Mouse (Mus musculus): Measurements from ENCODE around the gene Fbxo48. TPM values are rescaled to one million over a fixed set of nuclear protein-coding genes. Genes with fewer than 3 reads are reported as not detected.

The Fbxo48 gene
- polyA plus RNA-seq, 1 experiment from 2014 or later: 0.66 TPM

- no peak overlapping the region for H3K27ac ChIP-seq
- no peak for ATAC-seq (ENCODE audit: low FRiP score)
- H3K9ac ChIP-seq: no peak overlapping the region
- 85% methylated on average over 4 of the region's 4 CpGs for WGBS
- H3K4me3 ChIP-seq: no peak overlapping the region
- no peaks in the 10 kb centered on the region for H3K36me3 ChIP-seq
- H3K4me2 ChIP-seq: no peak overlapping the region
- H3K27me3 ChIP-seq: no peaks in the 10 kb centered on the region
- H3K9me3 ChIP-seq: no peaks in the 10 kb centered on the region
- H3K4me1 ChIP-seq (replicated peaks): peaks cover 15% of the 10 kb centered on the region
These were observed 8.2 kb upstream of the Fbxo48 start for GRCm38 (mm10) chr11:16943016-16943415.

DNA sequence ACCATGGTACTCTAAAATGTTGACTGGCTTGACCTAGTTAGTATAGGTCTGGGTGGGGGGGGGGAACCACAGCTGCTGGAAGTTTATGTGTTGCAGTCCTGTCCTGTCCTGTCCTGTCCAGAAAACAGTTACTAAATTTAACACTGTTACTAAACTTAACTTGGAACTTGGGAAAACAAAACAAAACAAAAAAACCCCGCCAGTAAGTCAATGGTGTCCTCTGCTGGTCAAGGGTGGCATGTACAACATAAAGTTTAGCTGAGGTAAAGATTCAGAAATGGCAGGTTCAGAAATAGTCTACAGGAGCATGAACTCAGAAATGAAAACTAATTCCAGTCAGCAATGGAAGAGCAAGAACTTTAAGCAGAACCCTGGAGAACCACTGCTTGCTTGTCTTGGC lies 2.4 kb upstream of the Fbxo48 start:
- ATAC-seq (ENCODE audit: low FRiP score): no peak
- H3K9ac ChIP-seq: no peak overlapping the region
- H3K27me3 ChIP-seq: no peaks in the 10 kb centered on the region
- no peak overlapping the region for H3K4me3 ChIP-seq
- H3K27ac ChIP-seq: no peak overlapping the region
- 23% methylated on average over 1 of the region's 1 CpGs for WGBS
- H3K36me3 ChIP-seq: no peaks in the 10 kb centered on the region
- no peak overlapping the region for H3K4me2 ChIP-seq
- no peaks in the 10 kb centered on the region for H3K9me3 ChIP-seq
- H3K4me1 ChIP-seq (replicated peaks): peaks cover 11% of the 10 kb centered on the region

DNA sequence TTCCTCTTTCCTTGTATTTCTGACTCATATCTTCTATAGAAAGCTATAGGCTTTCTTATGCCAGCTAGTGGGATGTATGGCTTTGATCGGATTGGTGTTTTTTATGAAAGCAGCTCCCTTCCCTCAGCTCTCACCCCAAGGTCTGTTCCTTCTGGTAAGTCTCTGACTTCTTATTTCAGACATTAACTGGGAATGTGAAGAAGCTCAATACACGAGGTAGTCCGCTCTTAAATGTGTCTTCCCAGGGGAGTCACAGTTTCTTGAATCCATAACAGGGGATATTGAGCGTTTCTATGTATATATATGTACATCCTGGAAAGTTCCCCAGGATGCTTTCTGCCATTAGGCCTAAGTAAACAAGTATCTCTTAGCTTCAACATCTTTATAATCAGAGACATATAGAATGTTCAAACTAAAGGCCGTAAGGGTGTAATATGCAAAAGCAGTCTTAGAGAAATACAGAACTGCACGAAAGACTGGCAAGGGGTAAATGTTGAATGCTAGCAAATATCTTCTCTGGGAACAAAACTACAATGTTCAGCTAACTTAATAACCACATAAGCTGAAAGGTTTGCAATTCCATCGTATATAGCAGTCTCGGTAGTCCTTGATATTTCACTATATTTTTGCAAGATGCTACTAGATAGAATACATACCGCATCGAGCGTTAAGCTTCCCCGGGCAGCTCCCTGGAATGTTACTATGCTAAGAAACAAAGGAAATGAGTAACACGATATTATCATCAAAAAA lies 774 bp upstream of the Fbxo48 start:
- H3K36me3 ChIP-seq: no peaks in the 10 kb centered on the region

GRCm38 (mm10) chr11:16951761-16952010 lies 511 bp downstream of the Fbxo48 start:
- Histone ChIP-seq H3K9ac (peak overlapping the region; percentile 77), H3K36me3 (no peaks in the 10 kb centered on the region), H3K4me3 (peak overlapping the region; percentile 66), H3K4me1 (replicated peaks) (peaks cover 11% of the 10 kb centered on the region), H3K9me3 (no peaks in the 10 kb centered on the region), H3K27me3 (no peaks in the 10 kb centered on the region), H3K4me2 (peak overlapping the region; percentile 91), H3K27ac (no peak overlapping the region)
- no peak for ATAC-seq (ENCODE audit: low FRiP score)
- WGBS: 6% methylated on average over 9 of the region's 9 CpGs

More for the DNA sequence above, 774 bp upstream of the Fbxo48 start:
- H3K4me3 ChIP-seq: peak overlapping the region; percentile 66
- H3K27ac ChIP-seq: no peak overlapping the region
- no peaks in the 10 kb centered on the region for H3K9me3 ChIP-seq
- H3K4me2 ChIP-seq: peak overlapping the region; percentile 91
- no peaks in the 10 kb centered on the region for H3K27me3 ChIP-seq
- peak overlapping the region; percentile 21 for H3K9ac ChIP-seq
- peaks cover 11% of the 10 kb centered on the region for H3K4me1 ChIP-seq (replicated peaks)
- ATAC-seq (ENCODE audit: low FRiP score): no peak
- WGBS: 54% methylated on average over 13 of the region's 13 CpGs

GRCm38 (mm10) chr11:16956115-16956862 lies 5.1 kb downstream of the Fbxo48 start:
- no peak for ATAC-seq (ENCODE audit: low FRiP score)
- no peak overlapping the region for H3K9ac ChIP-seq
- no peak overlapping the region for H3K4me2 ChIP-seq
- no peak overlapping the region for H3K4me3 ChIP-seq
- 93% methylated on average over 6 of the region's 6 CpGs for WGBS
- H3K27ac ChIP-seq: no peak overlapping the region
- no peaks in the 10 kb centered on the region for H3K27me3 ChIP-seq
- H3K36me3 ChIP-seq: no peaks in the 10 kb centered on the region
- H3K9me3 ChIP-seq: no peaks in the 10 kb centered on the region
- peaks cover 6% of the 10 kb centered on the region for H3K4me1 ChIP-seq (replicated peaks)

DNA sequence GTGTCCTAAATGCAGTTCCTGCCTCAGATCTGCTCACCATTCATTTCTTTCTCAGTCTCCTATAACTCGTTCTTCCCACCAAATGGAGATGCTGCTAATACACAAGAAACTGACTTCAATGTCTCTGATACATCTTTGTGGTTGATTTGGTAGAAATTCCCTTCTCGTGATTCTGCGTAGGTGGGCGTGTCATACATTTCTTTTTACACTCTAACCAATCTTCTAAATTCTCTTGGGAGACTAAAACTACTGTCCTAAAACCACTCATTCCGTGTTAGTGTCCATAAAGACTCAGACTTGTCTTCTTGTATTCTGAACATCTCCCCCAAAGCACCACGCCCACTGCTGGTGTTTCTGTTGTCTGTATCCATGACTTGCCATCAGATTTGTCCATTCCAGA lies 5.9 kb downstream of the Fbxo48 start:
- WGBS: 89% methylated on average over 6 of the region's 6 CpGs

GRCm38 (mm10) chr11:16958520-16958919 lies 7.3 kb downstream of the Fbxo48 start:
- Histone ChIP-seq H3K27me3 (no peaks in the 10 kb centered on the region), H3K36me3 (no peaks in the 10 kb centered on the region), H3K9ac (no peak overlapping the region), H3K9me3 (no peaks in the 10 kb centered on the region), H3K4me2 (no peak overlapping the region), H3K4me1 (replicated peaks) (no peaks in the 10 kb centered on the region), H3K4me3 (no peak overlapping the region), H3K27ac (no peak overlapping the region)
- ATAC-seq (ENCODE audit: low FRiP score): no peak
- 90% methylated on average over 1 of the region's 1 CpGs for WGBS

More for the DNA sequence above, 5.9 kb downstream of the Fbxo48 start:
- Histone ChIP-seq H3K27ac (no peak overlapping the region), H3K4me3 (no peak overlapping the region), H3K36me3 (no peaks in the 10 kb centered on the region), H3K27me3 (no peaks in the 10 kb centered on the region), H3K9ac (no peak overlapping the region), H3K4me2 (no peak overlapping the region), H3K9me3 (no peaks in the 10 kb centered on the region), H3K4me1 (replicated peaks) (0 out of 2 replicates have a peak, but pooled peaks cover under 1% of the 10 kb centered on the region)
- no peak for ATAC-seq (ENCODE audit: low FRiP score)

GRCm38 (mm10) chr11:16967806-16968205 lies 16.6 kb downstream of the Fbxo48 start:
- H3K9ac ChIP-seq: no peak overlapping the region
- no peaks in the 10 kb centered on the region for H3K4me1 ChIP-seq (replicated peaks)
- ATAC-seq (ENCODE audit: low FRiP score): no peak
- no peaks in the 10 kb centered on the region for H3K36me3 ChIP-seq
- 57% methylated on average over 2 of the region's 2 CpGs for WGBS
- no peak overlapping the region for H3K4me2 ChIP-seq
- H3K4me3 ChIP-seq: no peak overlapping the region
- H3K27ac ChIP-seq: no peak overlapping the region
- H3K9me3 ChIP-seq: no peaks in the 10 kb centered on the region
- H3K27me3 ChIP-seq: no peaks in the 10 kb centered on the region

GRCm38 (mm10) chr11:16969650-16970049 lies 18.5 kb downstream of the Fbxo48 start:
- Histone ChIP-seq H3K4me2 (no peak overlapping the region), H3K9ac (no peak overlapping the region), H3K36me3 (no peaks in the 10 kb centered on the region), H3K9me3 (no peaks in the 10 kb centered on the region), H3K27me3 (no peaks in the 10 kb centered on the region), H3K4me3 (no peak overlapping the region), H3K27ac (no peak overlapping the region), H3K4me1 (replicated peaks) (no peaks in the 10 kb centered on the region)
- 84% methylated on average over 2 of the region's 2 CpGs for WGBS
- ATAC-seq (ENCODE audit: low FRiP score): no peak

DNA sequence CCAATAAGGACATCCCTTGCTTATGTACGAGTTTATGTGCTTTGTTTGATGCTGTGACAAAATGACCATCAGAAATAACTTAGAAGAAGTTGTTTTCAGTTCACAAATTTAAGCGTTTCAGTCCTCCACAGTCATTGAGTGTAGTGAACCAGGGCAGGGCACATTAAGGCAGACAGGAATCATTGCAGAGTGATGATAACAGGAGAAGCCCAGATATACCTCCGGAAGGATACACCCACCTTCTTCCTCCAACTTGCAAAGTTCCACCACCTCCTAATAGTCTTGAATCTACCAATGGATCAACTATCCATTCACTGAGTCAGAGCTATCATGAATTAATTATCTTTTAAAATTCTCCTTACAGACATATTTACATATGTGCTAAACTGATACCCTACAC lies 20.9 kb downstream of the Fbxo48 start:
- 92% methylated on average over 3 of the region's 3 CpGs for WGBS
- no peaks in the 10 kb centered on the region for H3K4me1 ChIP-seq (replicated peaks)
- no peak overlapping the region for H3K4me2 ChIP-seq
- H3K27ac ChIP-seq: no peak overlapping the region
- no peaks in the 10 kb centered on the region for H3K27me3 ChIP-seq
- ATAC-seq (ENCODE audit: low FRiP score): no peak
- no peaks in the 10 kb centered on the region for H3K9me3 ChIP-seq
- no peak overlapping the region for H3K9ac ChIP-seq
- H3K4me3 ChIP-seq: no peak overlapping the region
- H3K36me3 ChIP-seq: no peaks in the 10 kb centered on the region

- no peak for ATAC-seq (ENCODE audit: low FRiP score)
- Histone ChIP-seq H3K4me2 (no peak overlapping the region), H3K4me3 (no peak overlapping the region), H3K9me3 (no peaks in the 10 kb centered on the region), H3K36me3 (no peaks in the 10 kb centered on the region), H3K9ac (no peak overlapping the region), H3K27ac (no peak overlapping the region), H3K4me1 (replicated peaks) (no peaks in the 10 kb centered on the region), H3K27me3 (no peaks in the 10 kb centered on the region)
- 83% methylated on average over 1 of the region's 1 CpGs for WGBS
These were observed 21.9 kb downstream of the Fbxo48 start for GRCm38 (mm10) chr11:16973086-16973485.

- 84% methylated on average over 4 of the region's 4 CpGs for WGBS
- Histone ChIP-seq H3K4me1 (replicated peaks) (no peaks in the 10 kb centered on the region), H3K36me3 (peaks cover 7% of the 10 kb centered on the region; the same call in 1 of the 2 replicates), H3K27me3 (no peaks in the 10 kb centered on the region), H3K4me3 (no peak overlapping the region), H3K27ac (no peak overlapping the region), H3K9me3 (no peaks in the 10 kb centered on the region), H3K9ac (no peak overlapping the region), H3K4me2 (no peak overlapping the region)
- no peak for ATAC-seq (ENCODE audit: low FRiP score)
These were observed 25.8 kb downstream of the Fbxo48 start for GRCm38 (mm10) chr11:16976937-16977336.

GRCm38 (mm10) chr11:16977611-16978010 lies 26.4 kb downstream of the Fbxo48 start:
- no peaks in the 10 kb centered on the region for H3K27me3 ChIP-seq
- no peaks in the 10 kb centered on the region for H3K4me1 ChIP-seq (replicated peaks)
- peaks cover 7% of the 10 kb centered on the region; the same call in 1 of the 2 replicates for H3K36me3 ChIP-seq
- no peaks in the 10 kb centered on the region for H3K9me3 ChIP-seq
- no peak overlapping the region for H3K4me2 ChIP-seq
- H3K27ac ChIP-seq: no peak overlapping the region
- no peak overlapping the region for H3K4me3 ChIP-seq
- ATAC-seq (ENCODE audit: low FRiP score): no peak
- WGBS: 82% methylated on average over 2 of the region's 2 CpGs
- no peak overlapping the region for H3K9ac ChIP-seq

Data from hindbrain, embryonic 13.5 days (tissue).